Mouse (Mus musculus): ENCODE results near the gene Gm11096.

DNA sequence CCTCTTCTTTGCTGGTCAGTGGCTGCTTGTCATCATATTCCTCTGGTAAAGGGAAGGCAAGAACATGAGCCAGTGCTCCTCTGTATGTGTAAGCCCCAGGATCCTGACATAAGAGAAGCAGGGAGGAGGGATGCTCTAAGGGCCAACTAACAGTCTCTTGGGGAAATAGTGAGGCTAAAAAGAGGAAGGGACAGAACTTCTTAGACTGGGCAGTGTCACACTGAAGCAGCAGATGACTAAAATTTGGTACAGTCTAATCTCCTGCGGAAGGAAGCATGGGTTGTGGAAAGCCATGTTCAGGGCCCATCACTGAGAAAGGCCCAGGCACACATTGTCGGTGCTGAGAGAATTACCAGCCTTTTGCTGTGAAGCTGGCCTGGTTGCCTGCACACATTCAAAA, 8.8 kb upstream of the Gm11096 start:
- TF ChIP-seq POLR2A (IDR thresholded peaks at IDR 0.05; ENCODE audit: low read depth, low read length) (no peak), CTCF (conservative IDR thresholded peaks at IDR 0.05; ENCODE audit: insufficient read depth, insufficient read length, low read depth, low read length) (no peak)
